Mouse (Mus musculus): ENCODE measurements around the gene Mpp6.

Mpp6 gene

GRCm38 (mm10) chr6:50109757-50110378 lies at the start of gene Mpp6:
Gene Mpp6, plus strand, starts transcription at chr6:50110241.
- peak; percentile 60 to 67 for DNase-seq (ENCODE audit: low spot score in 2 of 2)

- DNase-seq (ENCODE audit: low spot score in 2 of 2), result no peak
These were observed 43.9 kb upstream of the Mpp6 start for GRCm38 (mm10) chr6:50066172-50066571.

- DNase-seq (ENCODE audit: low spot score in 2 of 2), result no peak
These were observed 41.6 kb upstream of the Mpp6 start for GRCm38 (mm10) chr6:50068490-50068889.

- DNase-seq (ENCODE audit: low spot score in 2 of 2), result no peak
These were observed 34.8 kb upstream of the Mpp6 start for GRCm38 (mm10) chr6:50075248-50075647.

GRCm38 (mm10) chr6:50076473-50076872 lies 33.6 kb upstream of the Mpp6 start:
- DNase-seq (ENCODE audit: low spot score in 2 of 2), result no peak

GRCm38 (mm10) chr6:50080431-50080830 lies 29.6 kb upstream of the Mpp6 start:
- no peak for DNase-seq (ENCODE audit: low spot score in 2 of 2)

GRCm38 (mm10) chr6:50085206-50085605 lies 24.8 kb upstream of the Mpp6 start:
- no peak for DNase-seq (ENCODE audit: low spot score in 2 of 2)

GRCm38 (mm10) chr6:50089333-50089732 lies 20.7 kb upstream of the Mpp6 start:
- DNase-seq (ENCODE audit: low spot score in 2 of 2), result no peak

- no peak for DNase-seq (ENCODE audit: low spot score in 2 of 2)
These were observed 19.8 kb upstream of the Mpp6 start for GRCm38 (mm10) chr6:50090221-50090620.

- no peak for DNase-seq (ENCODE audit: low spot score in 2 of 2)
These were observed 18.4 kb upstream of the Mpp6 start for GRCm38 (mm10) chr6:50091462-50092154.

GRCm38 (mm10) chr6:50109201-50109756 lies 762 bp upstream of the Mpp6 start:
- DNase-seq (ENCODE audit: low spot score in 2 of 2), result no peak

- peak; percentile 8 to 29 for DNase-seq (ENCODE audit: low spot score in 2 of 2)
These were observed 419 bp downstream of the Mpp6 start for GRCm38 (mm10) chr6:50110379-50110941.

- no peak for DNase-seq (ENCODE audit: low spot score in 2 of 2)
These were observed 1.1 kb downstream of the Mpp6 start for GRCm38 (mm10) chr6:50111111-50111655.

- DNase-seq (ENCODE audit: low spot score in 2 of 2), result peak; percentile 59 to 75
These were observed 2.7 kb downstream of the Mpp6 start for GRCm38 (mm10) chr6:50112775-50113174.

- peak in 1 of 2 experiments; percentile 7 for DNase-seq (ENCODE audit: low spot score in 2 of 2)
These were observed 4.2 kb downstream of the Mpp6 start for GRCm38 (mm10) chr6:50114280-50114679.

GRCm38 (mm10) chr6:50120931-50121330 lies 10.9 kb downstream of the Mpp6 start:
- DNase-seq (ENCODE audit: low spot score in 2 of 2), result no peak

- no peak for DNase-seq (ENCODE audit: low spot score in 2 of 2)
These were observed 12.8 kb downstream of the Mpp6 start for GRCm38 (mm10) chr6:50122835-50123234.

GRCm38 (mm10) chr6:50124197-50124596 lies 14.2 kb downstream of the Mpp6 start:
- no peak for DNase-seq (ENCODE audit: low spot score in 2 of 2)

GRCm38 (mm10) chr6:50126331-50126730 lies 16.3 kb downstream of the Mpp6 start:
- no peak for DNase-seq (ENCODE audit: low spot score in 2 of 2)

- DNase-seq (ENCODE audit: low spot score in 2 of 2), result no peak
These were observed 17.5 kb downstream of the Mpp6 start for GRCm38 (mm10) chr6:50127536-50127935.

- no peak for DNase-seq (ENCODE audit: low spot score in 2 of 2)
These were observed 27.6 kb downstream of the Mpp6 start for GRCm38 (mm10) chr6:50137651-50138050.

- no peak for DNase-seq (ENCODE audit: low spot score in 2 of 2)
These were observed 29.5 kb downstream of the Mpp6 start for GRCm38 (mm10) chr6:50139526-50139925.

GRCm38 (mm10) chr6:50146158-50146557 lies 36.1 kb downstream of the Mpp6 start:
- no peak for DNase-seq (ENCODE audit: low spot score in 2 of 2)
